Comparison of ENCODE assay signal across 18 mouse cellular contexts in the genomic region with DNA sequence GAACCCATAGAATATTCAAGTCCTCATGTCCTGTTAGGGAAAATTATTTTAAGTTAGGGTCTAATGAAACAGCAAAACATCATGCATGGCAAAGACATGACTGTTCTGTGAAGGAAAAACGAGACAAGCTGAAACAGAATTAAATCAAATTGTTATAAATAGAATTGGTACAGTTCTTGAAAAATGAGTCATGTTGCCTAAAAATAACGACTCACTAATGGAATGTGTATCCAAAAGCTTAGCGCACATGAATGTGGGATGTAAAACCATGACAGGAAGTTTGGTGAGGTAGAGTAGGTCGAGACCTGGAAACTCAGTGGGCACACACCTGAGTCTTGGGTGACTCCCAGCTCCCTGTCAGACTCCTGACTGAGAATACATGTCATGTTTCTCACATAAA.
"Had no signal": no experiment of that assay in that cellular context is flagged by ENCODE, and none has a peak within 500 bp of the region (broad histone marks: within the 10 kb centered on the region; RNA-seq: fewer than 3 reads in every experiment).

No protein-coding gene starts in this region.

- H3K4me3 ChIP-seq: kidney, embryonic 15.5 days; left cerebral cortex, adult 2 months; liver, embryonic 13.5 days; megakaryocyte, embryonic 14.5 days; midbrain, embryonic 10.5 days; midbrain, embryonic 13.5 days had no signal

- H3K36me3 ChIP-seq: kidney, embryonic 15.5 days; liver, embryonic 13.5 days; midbrain, embryonic 10.5 days; midbrain, embryonic 13.5 days had no signal

- H3K9me3 ChIP-seq: kidney, embryonic 15.5 days; liver, embryonic 13.5 days; megakaryocyte, embryonic 14.5 days; midbrain, embryonic 10.5 days; midbrain, embryonic 13.5 days had no signal

- H3K4me1 ChIP-seq: liver, embryonic 13.5 days had no signal

- H3K9ac ChIP-seq: kidney, embryonic 15.5 days; liver, embryonic 13.5 days; midbrain, embryonic 13.5 days had no signal

- DNase-seq: kidney, postnatal 10 days; kidney, postnatal 36 days; layer of hippocampus, postnatal 36 days; liver, embryonic 13.5 days; lung, adult 2 months; lung, postnatal 36 days; right cerebral cortex, adult 18-20 months; right cerebral cortex, postnatal 14 days; right cerebral cortex, postnatal 4 days; thymus, adult 2 months; thymus, postnatal 25 days had no signal

- H3K27me3 ChIP-seq: kidney, embryonic 15.5 days had no signal

- H3K4me2 ChIP-seq: kidney, embryonic 15.5 days; liver, embryonic 13.5 days; midbrain, embryonic 13.5 days had no signal

- ATAC-seq: midbrain, embryonic 13.5 days; midbrain, embryonic 16.5 days had no signal

- H3K27ac ChIP-seq: kidney, embryonic 15.5 days; left cerebral cortex, adult 2 months; liver, embryonic 13.5 days; midbrain, embryonic 10.5 days; midbrain, embryonic 13.5 days; stomach, postnatal 0 days had no signal
